Mouse (Mus musculus): ENCODE measurements at regions not wholly inside any gene's neighbourhood (a gene's known extent, or its start where the extent isn't known, plus 50 kb on each side); places are given as distances from the start of the nearest gene placed in this dataset.

DNA sequence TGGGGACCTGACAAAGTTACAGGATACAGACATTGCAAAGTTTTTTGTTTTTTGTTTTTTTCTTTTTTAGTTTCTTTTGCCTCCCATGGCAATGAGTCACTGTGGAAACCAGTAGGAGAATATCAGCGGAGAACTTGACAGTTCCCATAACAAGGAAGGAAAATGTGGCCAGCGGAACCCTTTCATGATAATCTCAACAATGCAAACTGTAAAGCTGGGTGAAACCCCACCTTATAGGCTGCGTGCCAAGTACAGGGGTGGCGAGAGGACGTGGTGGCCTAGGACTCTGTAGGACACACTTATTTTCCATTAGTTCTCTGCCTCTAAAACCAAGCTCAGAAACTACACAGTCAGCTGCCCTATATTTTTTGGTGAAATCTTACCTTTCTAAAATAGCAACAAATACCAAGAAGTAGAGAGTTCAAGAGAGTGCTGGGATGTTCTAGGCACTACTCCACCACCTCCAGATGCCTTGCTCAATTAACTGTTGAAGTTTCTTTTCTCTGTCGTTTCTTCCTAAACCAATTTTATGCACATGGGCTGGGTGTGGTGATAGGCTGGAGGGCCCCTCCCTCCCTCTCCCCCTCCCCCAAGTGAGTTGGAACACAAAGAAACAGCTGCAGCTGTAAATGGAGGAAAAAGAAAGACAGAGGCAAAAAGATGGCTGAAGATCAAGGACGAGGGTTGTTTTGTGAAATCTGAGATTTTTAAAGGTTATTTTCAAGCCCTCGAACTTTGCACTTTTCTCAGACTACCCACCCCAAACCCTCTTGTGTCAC lies 201.0 kb upstream of the Kbtbd8 start:
- ATAC-seq (ENCODE audit: poor library complexity, severe bottlenecking), result no peak

DNA sequence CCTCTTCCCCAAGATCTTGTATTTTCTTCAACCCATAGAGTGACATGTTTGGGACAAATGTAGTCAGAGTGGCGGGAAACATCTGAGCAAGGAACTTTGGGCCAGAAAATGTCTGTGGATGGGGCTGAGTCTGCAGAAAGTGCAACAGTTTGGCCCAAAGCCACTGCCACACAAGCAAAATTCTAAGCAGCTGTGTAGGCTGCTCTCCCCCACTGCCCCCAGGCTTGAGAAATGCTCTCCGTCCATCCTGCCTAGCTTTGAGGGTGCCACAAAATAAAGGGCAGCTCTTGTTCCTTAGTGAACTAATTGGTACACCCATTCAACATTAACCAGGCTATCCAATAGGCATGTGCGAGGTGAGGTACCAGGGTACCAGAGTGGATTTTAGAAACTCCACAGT lies 205.2 kb upstream of the Kbtbd8 start:
- ATAC-seq (ENCODE audit: poor library complexity, severe bottlenecking), result no peak

DNA sequence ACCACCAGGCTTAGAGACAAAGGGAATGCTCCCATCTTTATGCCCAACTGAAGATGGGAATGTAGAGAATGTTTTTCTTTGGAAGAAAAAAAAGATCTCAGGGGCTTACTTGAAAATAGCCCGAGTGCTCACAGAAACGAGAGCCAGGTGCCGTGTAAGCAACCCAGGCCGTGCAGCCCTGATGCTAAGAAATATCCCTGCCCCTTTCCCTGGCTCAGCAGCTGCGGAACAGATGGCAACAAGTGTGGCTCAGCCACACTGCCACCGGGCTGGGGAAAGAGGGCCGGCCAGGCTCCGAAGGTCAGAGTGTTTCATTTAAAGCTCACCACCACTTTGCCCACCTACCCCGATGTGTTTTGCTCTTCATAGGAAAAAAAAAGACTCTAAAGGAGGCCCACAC lies 205.7 kb upstream of the Kbtbd8 start:
- no peak for ATAC-seq (ENCODE audit: poor library complexity, severe bottlenecking)

DNA sequence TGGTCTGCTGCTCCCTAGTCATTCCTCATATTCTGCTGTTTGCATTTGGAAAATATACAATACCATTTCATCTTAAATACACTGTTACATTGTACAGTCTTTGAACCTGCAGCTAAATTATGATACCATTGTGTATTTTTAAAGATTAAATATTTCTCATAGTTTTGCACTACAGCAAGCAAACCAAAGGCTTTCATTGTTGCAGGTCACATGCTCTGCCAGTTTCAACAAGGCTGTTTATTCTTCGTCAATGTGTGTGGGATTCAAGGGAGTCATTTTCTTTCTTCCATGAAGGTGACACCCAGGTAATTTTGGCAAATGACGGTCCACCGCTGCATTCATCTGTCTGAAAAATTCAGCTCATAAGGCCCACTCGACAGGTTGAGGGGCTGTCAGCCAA lies 200.9 kb upstream of the Lrig1 start:
- no peak for ATAC-seq (ENCODE audit: poor library complexity, severe bottlenecking)

DNA sequence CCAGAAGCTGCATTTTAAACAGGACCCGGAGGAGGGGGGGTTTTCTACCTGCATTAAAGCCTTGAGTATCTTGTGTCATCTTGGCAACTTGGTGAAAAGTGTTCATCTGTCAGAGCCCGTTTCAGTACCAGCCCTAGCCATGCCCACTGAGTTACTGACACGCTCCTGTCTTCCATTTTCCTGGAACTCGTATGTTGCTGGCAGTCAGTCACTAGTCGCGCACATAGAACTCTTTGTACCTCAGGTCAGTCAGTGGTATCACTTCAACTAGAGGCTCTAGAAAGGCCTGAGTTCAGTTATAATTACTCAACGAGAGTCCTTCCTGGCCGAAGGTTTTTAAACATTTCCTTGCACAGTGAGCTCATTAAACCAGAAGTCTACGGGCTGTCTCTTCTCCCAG lies 198.9 kb upstream of the Lrig1 start:
- ATAC-seq (ENCODE audit: poor library complexity, severe bottlenecking), result no peak

DNA sequence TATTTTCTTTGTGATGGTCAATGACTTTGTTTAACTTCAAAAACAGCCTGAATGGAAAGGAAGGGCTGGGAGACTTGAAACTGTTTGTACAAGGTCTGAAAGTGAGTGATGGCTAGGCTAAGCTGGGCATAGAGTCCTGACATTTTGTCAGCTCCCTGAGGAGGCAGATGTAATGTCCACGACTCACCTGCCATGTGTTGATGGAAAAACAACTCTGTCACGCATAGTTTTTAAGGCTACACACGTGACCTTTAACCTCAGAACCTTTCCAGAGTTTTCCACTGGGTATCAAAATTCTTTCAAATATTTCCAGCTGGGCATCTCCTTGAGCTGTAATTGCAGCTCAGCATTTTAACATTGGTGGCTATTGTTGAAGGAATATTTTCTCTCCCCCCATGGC lies 190.2 kb upstream of the Lrig1 start:
- ATAC-seq (ENCODE audit: poor library complexity, severe bottlenecking), result no peak

DNA sequence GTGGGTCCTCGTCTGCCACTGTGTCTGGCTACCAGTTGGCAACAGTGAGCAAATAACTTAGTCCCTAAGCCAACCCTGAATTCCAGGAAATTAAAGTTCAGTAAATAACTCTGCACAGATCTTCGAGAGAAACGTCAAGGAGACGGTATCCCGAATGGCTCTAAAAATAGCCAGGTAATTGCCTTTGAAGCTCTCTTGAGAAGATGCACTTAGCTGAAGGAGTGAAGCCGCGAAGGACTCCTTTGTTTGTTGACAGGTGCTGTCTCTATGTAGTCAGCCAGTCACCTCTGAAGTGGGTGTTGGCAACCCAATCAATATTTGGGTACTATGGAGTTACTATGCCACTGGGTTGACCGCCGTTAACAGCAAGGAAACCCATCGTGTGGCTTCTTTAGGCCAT lies 189.3 kb upstream of the Lrig1 start:
- no peak for ATAC-seq (ENCODE audit: poor library complexity, severe bottlenecking)

DNA sequence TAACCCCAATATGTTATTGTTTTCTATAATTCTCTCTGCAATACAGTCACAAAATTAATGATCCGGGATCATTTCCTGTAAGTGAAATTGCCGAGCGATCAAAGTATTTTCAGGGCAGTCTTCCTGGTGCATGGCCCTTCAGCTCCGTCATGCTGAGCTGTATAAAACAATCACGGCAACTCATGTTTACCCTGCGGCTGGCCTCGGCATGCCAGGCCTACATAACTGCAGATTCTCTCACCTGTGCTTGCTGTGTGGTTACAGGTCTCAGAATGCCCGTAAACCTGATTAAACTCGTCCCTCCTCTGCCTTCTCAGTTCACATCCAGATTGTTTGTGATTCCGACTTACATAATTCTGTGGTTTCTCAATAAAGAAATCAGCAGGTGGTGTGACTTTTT lies 181.2 kb upstream of the Lrig1 start:
- no peak for ATAC-seq (ENCODE audit: poor library complexity, severe bottlenecking)

DNA sequence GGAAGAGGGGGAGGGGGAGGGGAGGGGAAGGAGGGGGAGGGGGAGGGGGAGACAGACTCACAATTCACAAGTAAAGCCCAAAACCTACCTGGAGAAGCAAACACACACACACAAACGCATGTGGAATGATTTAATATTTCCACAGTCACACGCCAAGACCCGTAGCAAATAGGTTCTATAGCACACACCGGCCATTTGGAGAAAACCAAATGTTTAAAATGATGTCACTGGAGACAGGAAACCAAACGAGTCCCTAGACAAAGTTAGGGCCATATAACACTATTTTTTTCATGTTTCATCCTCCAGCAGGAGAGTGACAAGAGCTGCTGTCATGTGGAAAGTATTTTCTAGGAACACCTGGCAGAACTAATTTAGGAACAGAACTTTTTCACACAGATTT lies 175.9 kb upstream of the Lrig1 start:
- no peak for ATAC-seq (ENCODE audit: poor library complexity, severe bottlenecking)

DNA sequence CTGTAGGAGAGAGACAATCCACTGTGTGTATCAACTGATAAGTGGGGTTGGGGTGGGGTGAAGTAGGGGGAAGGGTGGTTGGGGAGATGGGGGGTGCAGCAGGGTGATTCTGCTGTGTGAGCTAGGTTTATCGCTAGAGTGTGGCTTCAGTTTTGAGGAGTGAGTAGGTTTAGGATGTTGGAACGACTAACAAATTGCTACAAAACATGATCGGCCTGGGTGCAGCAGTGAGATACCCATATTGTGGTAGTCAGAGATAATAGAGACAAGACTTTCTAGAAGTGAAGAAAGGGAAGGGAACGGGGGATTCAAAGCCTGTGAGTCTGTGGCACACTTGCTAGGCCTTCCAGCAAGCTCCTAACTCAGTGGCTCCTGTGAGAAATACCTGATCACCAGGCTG lies 175.1 kb upstream of the Lrig1 start:
- ATAC-seq (ENCODE audit: poor library complexity, severe bottlenecking), result no peak

DNA sequence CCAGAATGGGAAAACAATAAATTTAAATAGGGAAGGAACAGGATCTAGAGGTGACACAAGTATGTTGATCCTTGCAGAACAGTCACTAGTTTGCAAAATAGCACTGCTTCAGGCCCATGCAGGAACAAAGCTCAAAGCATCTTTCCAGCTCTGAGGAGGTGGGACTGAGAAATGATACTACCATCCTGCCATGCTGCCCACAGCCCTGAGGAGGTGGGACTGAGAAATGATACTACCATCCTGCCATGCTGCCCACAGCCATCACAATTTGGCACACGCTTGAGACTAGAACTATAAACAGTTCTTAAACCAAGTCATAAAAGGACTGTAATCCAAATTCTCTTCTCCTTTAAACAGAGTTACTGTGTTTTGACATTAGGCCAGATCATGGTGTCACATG lies 174.5 kb upstream of the Lrig1 start:
- ATAC-seq (ENCODE audit: poor library complexity, severe bottlenecking), result no peak

DNA sequence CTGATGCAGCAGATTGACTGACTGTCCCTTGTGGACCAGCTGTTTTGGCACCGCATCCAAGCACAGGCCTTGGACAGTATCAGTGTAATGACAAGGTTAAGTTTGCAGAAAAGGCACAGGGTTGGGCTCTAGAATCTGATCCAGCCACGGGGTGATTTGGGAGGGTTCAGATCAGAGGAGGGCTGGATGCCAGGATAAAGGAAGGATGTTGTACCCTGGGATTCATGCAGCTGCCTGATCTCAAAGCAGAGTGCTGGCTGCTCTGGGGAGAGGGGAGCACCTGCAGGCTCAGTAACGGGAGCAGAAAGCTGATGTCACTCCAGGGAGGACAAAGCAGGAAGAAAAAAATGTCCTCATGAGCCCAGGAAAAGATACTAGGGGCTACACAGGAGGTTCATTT lies 168.0 kb upstream of the Lrig1 start:
- ATAC-seq (ENCODE audit: poor library complexity, severe bottlenecking), result no peak

DNA sequence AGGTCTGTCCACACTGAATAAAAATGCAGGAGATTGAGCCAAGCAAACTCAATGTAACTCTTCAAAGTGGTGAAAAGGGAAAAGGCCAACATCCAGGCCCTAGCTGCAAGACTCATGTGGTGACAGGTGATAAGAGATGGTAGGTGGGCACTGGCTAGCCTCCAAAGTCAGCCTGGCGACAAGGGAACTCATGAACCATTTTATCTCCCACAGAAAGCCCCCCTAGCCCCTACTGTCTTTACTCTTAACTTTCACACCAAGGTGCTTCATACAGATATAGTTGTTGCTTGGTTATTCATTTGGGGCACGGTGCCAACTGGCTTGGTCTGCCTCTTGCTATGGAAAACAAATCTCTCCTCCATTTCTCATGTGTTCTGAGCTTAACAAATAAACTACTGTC lies 165.5 kb upstream of the Lrig1 start:
- 0 out of 2 replicates have a peak, but pooled peaks have one; percentile 18 for ATAC-seq (ENCODE audit: poor library complexity, severe bottlenecking)

DNA sequence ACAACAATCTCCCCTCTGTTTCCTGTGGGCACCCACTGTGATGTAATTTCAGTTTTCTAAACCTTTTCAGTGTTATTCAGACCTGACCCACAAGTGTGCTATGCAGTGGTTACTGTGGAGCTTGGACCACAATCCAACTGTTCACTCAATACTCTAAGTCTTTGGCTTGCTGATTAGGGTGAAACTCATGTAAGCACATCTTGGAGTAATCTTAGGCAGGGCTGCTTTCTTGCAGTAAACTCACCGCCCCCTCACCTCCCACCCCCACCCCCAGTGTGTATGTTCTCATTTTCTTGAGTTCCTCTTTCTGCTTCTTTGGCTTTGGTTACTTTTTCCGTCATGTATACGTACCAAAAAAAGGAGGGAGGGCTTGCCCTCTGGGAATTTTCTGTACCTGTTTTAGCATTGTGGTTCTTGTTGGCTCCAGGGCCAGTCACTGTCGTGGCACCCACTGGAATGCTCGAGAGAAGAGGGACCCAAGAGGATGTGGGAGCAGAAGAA lies 158.2 kb upstream of the Lrig1 start:
- peak; percentile 69 for ATAC-seq (ENCODE audit: poor library complexity, severe bottlenecking)

DNA sequence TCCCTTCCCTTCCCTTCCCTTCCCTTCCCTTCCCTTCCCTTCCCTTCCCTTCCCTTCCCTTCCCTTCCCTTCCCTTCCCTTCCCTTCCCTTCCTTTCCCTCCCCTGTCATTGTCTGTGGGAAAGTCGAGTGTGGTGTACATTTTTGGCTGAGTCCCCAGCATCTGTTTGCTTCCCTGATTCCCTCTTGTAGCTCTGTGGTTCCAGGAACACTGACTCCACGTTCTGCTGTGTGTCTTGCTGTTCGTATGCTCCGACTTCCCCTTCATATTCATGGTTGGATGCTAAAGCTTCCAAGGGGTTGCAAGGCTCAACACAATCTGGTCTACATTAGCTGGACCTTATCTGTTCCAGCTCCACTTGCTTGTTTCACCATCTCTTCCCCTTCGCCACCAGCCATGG lies 150.2 kb upstream of the Lrig1 start:
- ATAC-seq (ENCODE audit: poor library complexity, severe bottlenecking), result no peak

DNA sequence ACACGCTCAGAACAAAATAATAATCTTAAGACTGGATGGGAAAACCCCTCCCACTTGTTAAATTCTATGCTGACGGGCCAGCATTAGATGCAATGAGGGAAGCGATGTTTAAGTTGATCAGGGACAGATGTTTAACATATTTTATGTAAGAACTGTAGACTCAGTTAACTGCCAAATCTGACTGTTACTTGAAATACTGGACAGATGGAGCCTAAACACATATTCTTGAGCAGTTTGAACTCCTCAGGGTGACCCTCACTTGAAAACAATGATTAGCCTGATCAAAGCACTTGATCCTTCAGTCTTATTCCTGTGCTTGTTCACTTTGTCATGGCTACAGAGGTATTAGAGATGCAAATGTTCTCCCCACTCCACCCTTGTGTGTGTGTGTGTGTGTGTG lies 149.6 kb upstream of the Lrig1 start:
- no peak for ATAC-seq (ENCODE audit: poor library complexity, severe bottlenecking)

DNA sequence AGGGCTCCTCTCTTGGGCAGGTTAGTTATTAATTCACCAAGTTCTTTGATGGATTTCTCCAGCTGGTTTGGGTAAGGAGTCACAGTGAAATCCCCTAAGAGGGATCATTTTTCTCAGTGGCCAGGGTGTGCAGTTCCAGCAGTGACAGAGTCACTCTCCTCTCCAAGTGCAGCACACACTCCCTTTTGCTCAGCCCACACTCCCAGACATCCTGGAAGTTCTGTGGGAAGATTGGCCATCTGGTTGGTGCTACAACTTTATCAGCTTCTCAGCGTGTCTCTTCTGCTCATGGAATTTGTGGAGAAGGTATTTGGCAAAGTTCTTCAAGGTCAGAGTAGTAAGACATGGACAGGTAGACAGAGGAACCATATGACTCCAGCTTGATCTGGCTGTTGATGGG lies 148.5 kb upstream of the Lrig1 start:
- no peak for ATAC-seq (ENCODE audit: poor library complexity, severe bottlenecking)

DNA sequence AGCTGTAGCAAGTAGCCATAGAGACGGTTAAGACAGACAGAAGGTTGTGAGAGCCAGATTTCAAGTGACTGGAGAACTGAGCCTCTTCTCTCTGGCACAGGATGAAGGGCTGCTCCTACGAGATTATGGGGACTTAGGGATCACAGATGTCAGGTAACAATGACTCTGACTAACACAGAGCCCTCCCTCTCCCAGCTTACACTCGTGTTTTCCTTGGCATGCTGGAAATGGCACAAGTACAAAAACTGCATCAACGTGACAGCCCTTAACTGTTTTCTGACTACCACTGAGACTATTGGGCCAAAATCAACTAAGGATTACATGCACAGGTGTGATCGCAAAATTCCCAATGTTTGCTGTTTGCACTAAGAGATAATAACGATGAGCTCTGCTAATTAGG lies 145.9 kb upstream of the Lrig1 start:
- ATAC-seq (ENCODE audit: poor library complexity, severe bottlenecking), result no peak

DNA sequence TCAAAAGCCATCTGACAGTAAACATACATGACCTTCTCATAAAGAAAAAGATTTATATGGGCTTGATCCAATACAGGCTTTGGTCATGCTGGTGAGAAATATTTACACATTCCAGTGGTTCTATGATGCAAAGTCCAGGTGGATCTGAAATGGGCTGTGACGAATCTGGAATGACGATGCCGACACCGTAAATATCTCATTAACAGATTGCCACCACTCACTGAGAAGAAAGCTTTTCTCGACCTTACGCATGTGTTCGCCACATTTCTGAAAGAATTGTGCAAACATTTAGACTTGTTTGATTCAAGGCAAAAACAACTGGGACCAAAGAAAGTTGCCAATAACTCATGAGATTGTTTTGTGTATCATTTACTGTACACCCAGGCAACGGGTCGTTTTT lies 142.9 kb upstream of the Lrig1 start:
- ATAC-seq (ENCODE audit: poor library complexity, severe bottlenecking), result no peak

DNA sequence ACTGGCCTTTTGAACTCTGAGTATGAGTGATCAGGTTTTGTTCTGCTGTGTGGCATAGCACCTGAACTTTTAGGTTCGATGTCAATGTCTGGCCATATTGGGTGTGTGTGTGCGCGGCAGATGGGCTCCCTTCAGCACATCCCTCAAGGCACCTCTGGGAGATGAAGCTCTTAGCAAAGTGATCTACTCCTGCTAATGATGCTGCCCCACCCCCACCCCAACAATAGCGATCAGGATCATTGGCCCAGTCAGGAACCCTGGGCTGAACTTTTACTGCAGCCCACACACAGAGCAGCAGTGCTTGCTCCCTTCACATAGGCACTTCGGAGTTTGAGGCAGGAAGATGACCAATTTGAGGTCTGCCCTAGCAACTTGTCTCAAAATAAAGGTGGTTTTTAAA lies 141.9 kb upstream of the Lrig1 start:
- no peak for ATAC-seq (ENCODE audit: poor library complexity, severe bottlenecking)

DNA sequence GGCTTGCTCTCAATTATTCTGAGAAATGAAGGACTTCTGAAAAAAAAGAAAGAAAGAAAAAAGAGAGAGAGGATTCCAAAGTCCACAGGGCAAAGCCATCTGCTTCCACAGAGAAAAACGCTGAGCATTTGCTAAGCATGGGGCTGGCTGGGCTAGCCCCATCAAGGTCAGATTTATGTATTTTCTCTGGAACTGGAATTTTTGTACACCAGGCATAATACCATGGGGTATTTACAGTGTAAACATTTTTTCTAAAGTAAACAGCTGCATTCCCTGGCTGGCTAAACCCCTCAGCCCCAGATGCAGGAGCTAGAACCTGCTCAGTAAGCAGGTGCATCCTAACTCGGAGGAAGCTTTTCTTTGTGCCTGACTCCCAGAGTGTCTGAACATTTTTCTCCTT lies 135.8 kb upstream of the Lrig1 start:
- no peak for ATAC-seq (ENCODE audit: poor library complexity, severe bottlenecking)

DNA sequence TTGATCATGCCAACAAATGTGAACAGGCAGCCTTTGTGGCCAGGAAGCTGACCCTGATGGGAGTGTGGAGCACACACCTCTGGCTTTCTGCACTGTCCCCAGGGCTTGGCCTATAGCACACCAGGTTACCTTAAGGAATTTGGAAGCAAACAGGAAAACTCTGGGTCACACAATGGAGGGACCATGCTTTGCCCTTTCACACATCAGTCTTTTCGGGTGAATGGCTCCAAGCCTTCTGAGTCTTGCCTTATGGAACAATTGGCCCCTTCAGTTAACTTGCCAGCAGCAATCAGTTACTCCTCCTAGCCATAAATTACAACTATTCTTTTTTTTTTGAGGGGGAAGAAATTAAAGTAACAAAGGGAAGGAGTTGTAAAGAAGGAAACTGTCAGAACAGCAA lies 134.6 kb upstream of the Lrig1 start:
- ATAC-seq (ENCODE audit: poor library complexity, severe bottlenecking), result no peak

DNA sequence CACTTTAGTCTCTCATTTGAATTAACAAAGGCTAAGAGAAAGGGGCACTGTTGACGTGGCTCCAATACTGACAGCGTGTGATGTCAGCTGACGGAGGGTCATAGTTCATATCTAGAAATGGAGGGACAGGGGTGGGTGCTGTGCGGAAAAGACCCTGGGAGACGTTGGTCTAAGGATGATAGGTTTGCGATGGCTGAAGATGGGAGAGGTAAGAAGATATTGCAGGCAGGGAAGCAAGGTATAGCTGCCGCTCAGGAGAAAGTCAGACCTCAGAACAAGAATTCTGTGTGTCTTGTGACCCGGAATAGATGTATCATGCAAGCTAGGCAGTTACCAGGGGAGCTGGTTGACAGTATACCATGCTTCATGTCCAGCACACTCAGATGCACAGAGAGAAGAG lies 130.8 kb upstream of the Lrig1 start:
- no peak for ATAC-seq (ENCODE audit: poor library complexity, severe bottlenecking)

All from megakaryocyte, adult 5-6 weeks (primary cell).